In genomic region chr10:7900719-7901627, GRCm38 (mm10) we compare ENCODE assay signal across 15 mouse cellular contexts. TPM values are rescaled to one million over a fixed set of nuclear protein-coding genes. Genes with fewer than 3 reads are reported as not detected.
DNase-seq lines count a peak whose midpoint lies in the region.
"Had no signal": no experiment of that assay in that cellular context is flagged by ENCODE, and none has a peak within 500 bp of the region (broad histone marks: within the 10 kb centered on the region; RNA-seq: fewer than 3 reads in every experiment).

No protein-coding gene starts in this region.

- DNase-seq in frontal cortex, adult 2 months (ENCODE audit: extremely low spot score in 1 of 2, low spot score in 1 of 2), result peak; percentile 36 to 77
- no peak for DNase-seq in frontal cortex, postnatal 25 days (ENCODE audit: low spot score in 2 of 2)
- peak; percentile 70 for DNase-seq in right cerebral cortex, adult 18-20 months
- no peak for DNase-seq in right cerebral cortex, postnatal 4 days
- DNase-seq in layer of hippocampus, adult 9-11 months, result peak; percentile 62
- DNase-seq in right cerebral cortex, postnatal 36 days (ENCODE audit: low spot score in 2 of 2), result peak; percentile 44 to 54
- DNase-seq in ovary, postnatal 36 days (ENCODE audit: low spot score), result no peak
- DNase-seq in liver, result no peak
- DNase-seq: adrenal gland, postnatal 25 days; cerebellum, adult 8-10 months; gastrocnemius, adult 2 months; heart, adult 18-20 months; kidney, adult 8-10 months; lung, embryonic 14.5 days; lung, postnatal 4 days had no signal

RNA-seq across cellular contexts. Expression of gene Tab2, which starts 55.1 kb away (rescaled TPM):
- polyA plus RNA-seq in frontal cortex, adult 2 months (2012; rRNA removed), result 39.6 and 43.5 TPM in 2 replicates

Comparison
In these comparisons a context has a peak if more than half of its experiments do, and no peak if none do; other contexts are left out.
1. DNase-seq: peak in frontal cortex, adult 2 months (2 of 2), right cerebral cortex, adult 18-20 months (single experiment), layer of hippocampus, adult 9-11 months (single experiment) and right cerebral cortex, postnatal 36 days (2 of 2); none in frontal cortex, postnatal 25 days (0 of 2), right cerebral cortex, postnatal 4 days (single experiment), ovary, postnatal 36 days (single experiment) and liver (single experiment).